Mouse (Mus musculus): Measurements from ENCODE around the gene Ubiad1. TPM values are rescaled to one million over a fixed set of nuclear protein-coding genes. Genes with fewer than 3 reads are reported as not detected.

Gene Ubiad1
- total RNA-seq (2021): 10 to 100 TPM in 1 of 2 experiments, 1 to 10 TPM in 1; 9.1 to 10.0 TPM

GRCm38 (mm10) chr4:148444250-148444967 lies at the start of gene Ubiad1:
TSS of gene Ubiad1 (minus strand) at chr4:148444771.
- peak; percentile 66 to 74 for DNase-seq (ENCODE audit: extremely low spot score in 1 of 2, low spot score in 1 of 2)

GRCm38 (mm10) chr4:148491448-148491847 lies 46.9 kb upstream of the Ubiad1 start:
- peak in 1 of 2 experiments; percentile 48 for DNase-seq (ENCODE audit: extremely low spot score in 1 of 2, low spot score in 1 of 2)

GRCm38 (mm10) chr4:148490502-148490901 lies 45.9 kb upstream of the Ubiad1 start:
- no peak for DNase-seq (ENCODE audit: extremely low spot score in 1 of 2, low spot score in 1 of 2)

GRCm38 (mm10) chr4:148487841-148488240 lies 43.3 kb upstream of the Ubiad1 start:
- no peak for DNase-seq (ENCODE audit: extremely low spot score in 1 of 2, low spot score in 1 of 2)

DNA sequence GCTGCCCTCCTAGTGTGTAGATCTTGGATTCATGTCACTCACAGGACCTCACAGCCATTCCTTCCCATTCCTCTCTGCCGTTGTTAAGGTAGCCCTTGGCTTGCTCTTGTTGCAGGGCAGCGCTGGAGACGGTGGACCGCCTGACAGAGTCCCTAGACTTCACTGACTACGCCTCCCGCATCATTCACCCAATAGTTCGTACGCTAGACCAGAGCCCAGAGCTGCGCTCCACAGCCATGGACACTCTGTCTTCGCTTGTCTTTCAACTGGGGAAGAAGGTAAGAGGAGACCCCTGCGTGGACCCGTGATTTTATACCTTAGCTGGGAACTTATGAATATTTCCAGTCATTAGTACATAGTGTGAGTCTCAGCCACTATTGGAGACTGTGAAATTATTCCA lies 39.9 kb upstream of the Ubiad1 start:
- DNase-seq (ENCODE audit: extremely low spot score in 1 of 2, low spot score in 1 of 2): no peak

DNA sequence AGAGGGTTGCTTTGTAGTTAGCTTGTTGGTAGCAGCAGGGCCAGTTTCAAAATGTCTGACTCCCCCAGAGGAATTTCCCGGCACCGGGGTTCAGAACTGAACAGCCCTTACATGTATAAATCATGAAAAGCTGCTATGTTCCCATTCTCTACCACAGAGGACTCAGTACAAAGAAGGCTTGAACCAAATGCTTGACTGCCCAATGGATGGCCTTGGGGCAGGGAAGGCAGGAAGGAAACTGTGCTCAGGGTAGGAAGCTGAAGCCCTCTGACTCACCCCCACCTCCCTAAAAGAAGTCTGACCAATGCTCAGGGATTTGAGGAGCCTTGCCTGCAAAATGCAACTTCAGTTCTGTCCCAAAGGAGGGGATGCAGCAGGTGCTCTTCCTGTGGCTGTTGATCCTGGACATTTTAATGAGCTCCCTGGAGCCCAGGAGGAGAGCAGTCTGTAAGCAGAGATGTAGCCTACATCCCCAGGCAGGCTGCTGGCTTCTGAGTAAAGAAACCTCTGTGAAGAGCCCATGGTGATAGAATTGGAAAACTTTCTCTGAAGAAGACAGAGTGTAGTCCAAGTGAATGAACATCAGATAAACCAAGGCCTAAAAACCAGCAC lies 37.1 kb upstream of the Ubiad1 start:
- no peak for DNase-seq (ENCODE audit: extremely low spot score in 1 of 2, low spot score in 1 of 2)

- DNase-seq (ENCODE audit: extremely low spot score in 1 of 2, low spot score in 1 of 2): no peak
Measured at GRCm38 (mm10) chr4:148480245-148480644, 35.7 kb upstream of the Ubiad1 start.

GRCm38 (mm10) chr4:148473496-148473895 lies 28.9 kb upstream of the Ubiad1 start:
- no peak for DNase-seq (ENCODE audit: extremely low spot score in 1 of 2, low spot score in 1 of 2)

DNA sequence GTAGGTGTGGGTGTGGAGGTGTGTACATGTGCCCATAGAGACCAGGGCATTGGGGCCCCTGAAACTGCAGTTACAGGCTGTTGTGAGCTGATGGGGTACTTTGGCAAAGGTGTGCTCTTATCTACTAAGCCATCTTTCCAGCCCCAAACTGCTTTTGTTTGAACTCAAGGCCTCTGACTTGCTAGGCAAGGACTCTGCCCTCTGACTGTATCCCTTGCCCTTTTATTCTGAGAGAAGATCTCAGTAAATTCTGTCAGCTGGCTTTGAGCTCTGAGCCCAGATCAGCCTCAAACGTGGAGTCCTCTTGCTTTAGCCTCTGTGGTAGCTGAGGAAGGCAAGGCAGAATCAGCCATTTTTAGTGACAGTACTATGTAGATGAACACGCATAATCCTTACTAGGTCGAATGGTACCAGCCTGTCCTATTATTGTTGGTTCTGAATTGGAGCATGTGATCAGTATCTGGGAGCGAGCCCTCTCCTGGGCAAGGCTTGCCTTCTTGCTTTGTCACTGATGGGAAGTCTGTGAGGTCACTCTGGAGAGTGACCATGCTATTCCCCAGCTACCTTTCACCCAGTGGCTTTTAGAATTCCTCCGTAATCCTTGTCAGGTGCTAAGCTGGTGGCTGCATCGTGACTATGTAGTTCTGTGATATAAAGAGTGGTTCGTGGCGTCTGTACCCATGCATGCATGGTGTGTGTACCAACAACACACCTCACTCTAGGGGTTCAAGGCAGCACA lies 28.0 kb upstream of the Ubiad1 start:
- no peak for DNase-seq (ENCODE audit: extremely low spot score in 1 of 2, low spot score in 1 of 2)

DNA sequence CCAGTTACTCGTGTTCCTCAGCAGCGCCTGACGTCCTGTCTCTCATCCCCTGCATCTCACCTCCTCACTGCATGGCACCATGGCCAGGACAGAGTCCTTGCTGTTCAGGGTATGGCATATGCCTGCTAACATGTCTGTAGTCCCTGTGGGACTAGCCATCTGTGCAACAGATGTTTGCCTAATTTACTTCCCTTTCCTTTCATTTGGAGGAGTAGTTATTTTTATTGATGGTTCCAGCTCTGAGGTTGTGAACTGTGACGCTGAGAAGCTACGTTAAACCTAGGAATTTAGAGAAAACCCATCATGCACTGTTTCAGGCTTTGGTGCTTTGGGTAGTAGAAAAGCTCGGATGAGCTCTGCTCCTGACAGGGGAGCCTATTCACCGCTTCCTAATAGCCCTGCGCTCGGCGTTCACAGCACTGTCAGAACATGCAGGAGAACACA lies 26.8 kb upstream of the Ubiad1 start:
- no peak for DNase-seq (ENCODE audit: extremely low spot score in 1 of 2, low spot score in 1 of 2)

GRCm38 (mm10) chr4:148469487-148470252 lies 25.1 kb upstream of the Ubiad1 start:
- DNase-seq (ENCODE audit: extremely low spot score in 1 of 2, low spot score in 1 of 2): no peak

- DNase-seq (ENCODE audit: extremely low spot score in 1 of 2, low spot score in 1 of 2): no peak
Measured at GRCm38 (mm10) chr4:148468396-148468795, 23.8 kb upstream of the Ubiad1 start.

DNA sequence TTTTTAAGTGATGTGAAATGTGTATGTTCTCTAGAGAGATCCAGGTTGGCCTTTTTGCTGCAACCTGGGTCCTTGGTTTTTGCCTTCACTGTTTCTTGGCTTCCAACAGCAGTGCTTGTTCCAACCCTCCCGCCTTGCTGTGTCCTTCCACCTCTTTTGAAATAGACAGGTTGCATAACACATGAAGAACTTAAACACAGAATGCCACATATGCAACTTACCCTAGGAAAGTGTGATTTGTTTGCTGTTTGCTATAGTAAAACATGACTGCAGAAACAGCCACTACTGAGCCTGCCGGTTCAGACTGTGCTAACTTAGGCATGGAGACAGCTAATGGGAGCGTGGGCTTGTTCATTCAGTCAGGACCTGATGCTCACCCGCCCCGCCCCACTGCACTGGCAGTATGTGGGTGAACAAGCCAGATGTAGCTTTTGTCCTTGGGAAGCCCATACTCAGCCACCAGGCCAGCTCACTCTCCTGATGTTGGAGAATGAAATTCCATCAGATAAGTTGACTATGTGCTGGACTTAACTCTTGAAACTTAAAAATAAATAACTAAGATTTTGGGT lies 22.0 kb upstream of the Ubiad1 start:
- DNase-seq (ENCODE audit: extremely low spot score in 1 of 2, low spot score in 1 of 2): no peak

GRCm38 (mm10) chr4:148464869-148465268 lies 20.3 kb upstream of the Ubiad1 start:
- DNase-seq (ENCODE audit: extremely low spot score in 1 of 2, low spot score in 1 of 2): no peak

DNA sequence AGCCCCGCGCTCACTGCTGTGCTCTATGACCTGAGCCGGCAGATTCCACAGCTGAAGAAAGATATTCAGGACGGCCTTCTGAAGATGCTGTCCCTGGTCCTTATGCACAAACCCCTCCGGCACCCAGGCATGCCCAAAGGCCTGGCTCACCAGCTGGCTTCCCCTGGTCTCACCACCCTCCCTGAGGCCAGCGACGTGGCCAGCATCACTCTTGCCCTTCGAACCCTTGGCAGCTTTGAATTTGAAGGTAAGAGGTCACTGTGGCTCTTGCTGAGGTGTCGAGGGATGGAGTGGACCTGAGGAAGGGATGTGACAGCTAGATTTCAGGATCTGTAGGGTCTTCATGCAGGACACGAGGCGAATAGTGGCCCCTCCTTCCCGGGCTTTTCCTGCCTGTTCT lies 19.7 kb upstream of the Ubiad1 start:
- DNase-seq (ENCODE audit: extremely low spot score in 1 of 2, low spot score in 1 of 2): no peak

GRCm38 (mm10) chr4:148463208-148463960 lies 18.8 kb upstream of the Ubiad1 start:
- DNase-seq (ENCODE audit: extremely low spot score in 1 of 2, low spot score in 1 of 2): peak in 1 of 2 experiments; percentile 23

DNA sequence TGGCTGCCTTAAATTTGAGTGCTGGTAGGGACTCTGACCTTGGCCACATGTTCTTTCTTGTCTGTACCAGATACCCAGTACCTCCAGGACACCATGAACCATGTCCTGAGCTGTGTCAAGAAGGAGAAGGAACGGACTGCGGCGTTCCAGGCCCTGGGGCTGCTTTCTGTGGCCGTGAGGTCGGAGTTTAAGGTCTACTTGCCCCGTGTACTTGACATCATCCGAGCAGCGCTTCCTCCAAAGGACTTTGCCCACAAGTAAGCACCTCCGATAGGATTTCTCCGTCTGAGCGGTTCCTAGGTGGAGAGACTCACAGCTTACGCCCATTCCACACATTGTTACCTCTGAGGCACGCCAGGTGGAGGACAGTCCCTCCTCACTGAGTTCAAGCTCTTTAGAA lies 18.1 kb upstream of the Ubiad1 start:
- DNase-seq (ENCODE audit: extremely low spot score in 1 of 2, low spot score in 1 of 2): no peak

GRCm38 (mm10) chr4:148461772-148462171 lies 17.2 kb upstream of the Ubiad1 start:
- no peak for DNase-seq (ENCODE audit: extremely low spot score in 1 of 2, low spot score in 1 of 2)

DNA sequence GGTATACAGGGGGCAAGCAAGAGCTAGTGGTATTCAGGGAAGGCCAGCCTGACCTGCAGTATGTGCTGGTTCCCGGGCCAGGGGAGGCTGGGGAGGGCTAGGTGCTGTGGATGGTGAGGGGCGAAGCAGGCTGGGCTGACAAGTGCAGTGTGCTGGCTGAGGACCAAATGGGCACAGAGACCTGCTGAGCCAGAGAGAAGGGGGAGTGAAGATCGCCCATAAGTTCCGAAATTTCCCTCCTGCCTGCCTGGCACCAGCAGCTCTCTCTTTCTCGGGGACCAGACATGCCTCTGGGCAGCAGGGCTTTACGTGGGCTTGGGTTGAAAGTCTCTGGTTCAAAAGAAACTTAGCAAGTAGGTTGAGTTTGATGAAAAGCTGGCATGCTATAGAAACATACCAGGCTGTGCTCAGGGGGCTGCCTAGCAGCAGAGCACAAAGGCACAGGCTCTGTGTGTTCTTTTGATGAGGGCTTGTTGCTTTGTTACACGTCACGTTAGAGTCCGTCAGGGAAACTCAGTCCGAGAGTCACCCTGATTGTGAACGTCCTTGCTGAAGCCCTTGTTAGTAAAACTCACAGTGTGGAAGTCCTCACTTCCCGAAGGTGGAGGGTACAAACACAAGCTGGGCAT lies 16.2 kb upstream of the Ubiad1 start:
- no peak for DNase-seq (ENCODE audit: extremely low spot score in 1 of 2, low spot score in 1 of 2)

Data from layer of hippocampus, postnatal 25 days (tissue).